Mouse (Mus musculus) B cell, adult 67 days (primary cell): ENCODE data around the gene Calm5. TPM values are rescaled to one million over a fixed set of nuclear protein-coding genes. Genes with fewer than 3 reads are reported as not detected.

ENCODE experiments used
- total RNA-seq, 2 experiments: library from RNA; stranded (reverse); gene quantifications; 4 replicates each; pipeline ENCODE4 v1.2.4; 2023

Gene Calm5
- not detected for total RNA-seq

DNA sequence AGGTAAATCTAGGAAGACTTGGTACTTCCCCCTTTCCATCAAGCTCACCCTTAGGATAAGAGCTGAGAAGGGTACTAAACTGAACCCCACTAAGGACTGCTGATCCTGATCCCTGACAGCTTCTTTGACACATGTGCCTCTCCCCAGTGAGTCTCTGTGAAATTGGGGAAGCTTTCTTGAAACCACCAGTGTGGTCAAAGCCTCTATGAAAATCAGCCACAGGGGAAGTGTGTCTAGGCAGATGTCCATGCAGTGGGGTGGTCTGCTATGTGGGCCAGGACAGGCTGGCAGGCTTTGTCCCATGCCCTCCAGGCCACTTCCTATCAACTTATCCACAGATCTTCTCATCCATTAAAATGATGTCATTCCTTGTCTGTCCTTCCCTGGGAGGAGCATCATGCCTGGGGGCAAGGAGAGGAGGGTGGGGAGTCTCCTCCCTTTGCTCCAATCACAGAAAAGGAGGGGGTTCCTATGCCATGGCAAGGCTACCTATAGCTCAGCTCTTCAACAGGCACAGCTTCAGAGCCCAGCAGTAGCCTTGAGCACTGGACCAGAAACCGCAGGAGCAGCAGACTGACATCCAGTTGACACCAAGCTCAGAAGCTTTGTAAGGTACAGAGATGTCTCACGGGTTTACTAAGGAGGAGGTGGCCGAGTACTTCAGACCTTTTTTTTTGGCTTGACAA lies at the start of gene Calm5:
Gene Calm5, plus strand, starts transcription at position 526 of the 686 bp plus-strand sequence.

GRCm38 (mm10) chr13:3804186-3804585 lies 49.8 kb upstream of the Calm5 start, which contains the start of gene Calml3:
Gene Calml3 (minus strand): TSS chr13:3804316.

DNA sequence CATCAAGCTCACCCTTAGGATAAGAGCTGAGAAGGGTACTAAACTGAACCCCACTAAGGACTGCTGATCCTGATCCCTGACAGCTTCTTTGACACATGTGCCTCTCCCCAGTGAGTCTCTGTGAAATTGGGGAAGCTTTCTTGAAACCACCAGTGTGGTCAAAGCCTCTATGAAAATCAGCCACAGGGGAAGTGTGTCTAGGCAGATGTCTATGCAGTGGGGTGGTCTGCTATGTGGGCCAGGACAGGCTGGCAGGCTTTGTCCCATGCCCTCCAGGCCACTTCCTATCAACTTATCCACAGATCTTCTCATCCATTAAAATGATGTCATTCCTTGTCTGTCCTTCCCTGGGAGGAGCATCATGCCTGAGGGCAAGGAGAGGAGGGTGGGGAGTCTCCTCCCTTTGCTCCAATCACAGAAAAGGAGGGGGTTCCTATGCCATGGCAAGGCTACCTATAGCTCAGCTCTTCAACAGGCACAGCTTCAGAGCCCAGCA lies 16.6 kb upstream of the Calm5 start, which contains the start of gene Calm4:
Gene Calm4, plus strand, starts transcription at position 446 of the 496 bp plus-strand sequence.

Other genes with a start within 250 kb of the Calm5 start
- 10 to 100 TPM; 74.2 to 80.1 TPM for gene Fam208b, start 243.1 kb upstream of the Calm5 start, total RNA-seq
- gene Asb13, start 220.1 kb upstream of the Calm5 start, total RNA-seq = 10 to 100 TPM; 38.7 to 40.2 TPM
- not detected for gene Calml3, start 49.9 kb upstream of the Calm5 start, total RNA-seq
- not detected for gene Calm4, start 16.4 kb upstream of the Calm5 start, total RNA-seq
- gene Net1, start 64.0 kb downstream of the Calm5 start, total RNA-seq = 10 to 100 TPM; 19.8 to 33.1 TPM
- not detected for gene Tubal3, start 64.1 kb downstream of the Calm5 start, total RNA-seq
- not detected for gene Ucn3, start 91.2 kb downstream of the Calm5 start, total RNA-seq
- gene Akr1c14, start 194.8 kb downstream of the Calm5 start, total RNA-seq = not detected